Mouse (Mus musculus) layer of hippocampus, postnatal 25 days (tissue): ENCODE data around the gene Slc7a4. TPM values are rescaled to one million over a fixed set of nuclear protein-coding genes. Genes with fewer than 3 reads are reported as not detected.
"Not testable (repeated sequence)": the region's sequence is repeated elsewhere in the genome, so short reads cannot be mapped to it uniquely, and the experiment has no call there.

Experiments
- DNase-seq, 2 experiments: peaks; one replicate each; pipeline ENCODE4 v3.0.0; 2022; ENCODE audit warnings: mixed read lengths in 2 of 2, low spot score in 1 of 2; ENCODE audit errors: extremely low spot score in 1 of 2
- total RNA-seq, 2 experiments: library from RNA; stranded (reverse); gene quantifications; 2 replicates each; pipeline ENCODE4 v1.2.3; 2021

Gene Slc7a4
- 100 to 1,000 TPM in 1 of 2 experiments, 10 to 100 TPM in 1; 88.1 to 103 TPM for total RNA-seq

GRCm38 (mm10) chr16:17583064-17583463, at the start of gene Slc7a4:
Gene Slc7a4 (minus strand): TSS chr16:17583214.
- DNase-seq = no peak

- DNase-seq = no peak
Observed at GRCm38 (mm10) chr16:17632580-17632979, 49.6 kb upstream of the Slc7a4 start.

- DNase-seq = no peak
Observed at GRCm38 (mm10) chr16:17626269-17626555, 43.2 kb upstream of the Slc7a4 start.

- no peak for DNase-seq
Observed at GRCm38 (mm10) chr16:17625488-17626268, 42.7 kb upstream of the Slc7a4 start.

- no peak for DNase-seq
Observed at GRCm38 (mm10) chr16:17621936-17622335, 38.9 kb upstream of the Slc7a4 start.

- peak; percentile 95 to 96 for DNase-seq
Observed at GRCm38 (mm10) chr16:17619198-17620105, 36.4 kb upstream of the Slc7a4 start, which contains the start of gene Smpd4. Gene Smpd4 (plus strand): TSS chr16:17619354.

GRCm38 (mm10) chr16:17617922-17618565, 35.0 kb upstream of the Slc7a4 start:
- peak in 1 of 2 experiments; percentile 58 for DNase-seq

- DNase-seq = no peak
Observed at GRCm38 (mm10) chr16:17616212-17616611, 33.2 kb upstream of the Slc7a4 start.

GRCm38 (mm10) chr16:17614740-17615139, 31.7 kb upstream of the Slc7a4 start:
- not testable (repeated sequence) for DNase-seq

GRCm38 (mm10) chr16:17611383-17611782, 28.4 kb upstream of the Slc7a4 start:
- no peak for DNase-seq

- no peak for DNase-seq
Observed at GRCm38 (mm10) chr16:17605684-17606083, 22.7 kb upstream of the Slc7a4 start.

GRCm38 (mm10) chr16:17604941-17605340, 21.9 kb upstream of the Slc7a4 start:
- no peak for DNase-seq

GRCm38 (mm10) chr16:17600944-17601562, 18.0 kb upstream of the Slc7a4 start:
- no peak for DNase-seq

- DNase-seq = no peak
Observed at GRCm38 (mm10) chr16:17590731-17591130, 7.7 kb upstream of the Slc7a4 start.

- no peak for DNase-seq
Observed at GRCm38 (mm10) chr16:17584555-17584954, 1.5 kb upstream of the Slc7a4 start.

GRCm38 (mm10) chr16:17576825-17577215, 6.2 kb downstream of the Slc7a4 start:
- DNase-seq = no peak

GRCm38 (mm10) chr16:17575870-17576824, 6.9 kb downstream of the Slc7a4 start:
- peak; percentile 67 to 71 for DNase-seq

GRCm38 (mm10) chr16:17566186-17566585, 16.8 kb downstream of the Slc7a4 start:
- DNase-seq = no peak

GRCm38 (mm10) chr16:17564771-17565170, 18.2 kb downstream of the Slc7a4 start:
- no peak for DNase-seq
